Mouse (Mus musculus) left cerebral cortex, postnatal 25 days (tissue): ENCODE results near the gene Gm7879. TPM values are rescaled to one million over a fixed set of nuclear protein-coding genes. Genes with fewer than 3 reads are reported as not detected.
"Not testable (repeated sequence)": the region's sequence is repeated elsewhere in the genome, so short reads cannot be mapped to it uniquely, and the experiment has no call there.

Source experiments
- DNase-seq, 2 experiments: peaks; one replicate each; pipeline ENCODE4 v3.0.0; 2022; ENCODE audit warnings: low spot score in 2 of 2, mixed read lengths in 1 of 2
- intact Hi-C: fragments of 180-260 bp; cut with DNase I; formaldehyde crosslinking; loops from one replicate; pipeline ENCODE4 v1.15.1; 2025
- total RNA-seq, 2 experiments: library from RNA; stranded (reverse); gene quantifications; 2 replicates each; pipeline ENCODE4 v1.2.3; 2021

Gm7879 gene
- 10 to 100 TPM in 1 of 2 experiments, 1 to 10 TPM in 1; 6.8 to 11.1 TPM for total RNA-seq

- DNase-seq, intact Hi-C loops: not testable (repeated sequence)
Observed at GRCm38 (mm10) chr5:43912844-43913243, at the start of gene Gm7879. Gene Gm7879, plus strand, starts transcription at chr5:43913144.

- DNase-seq: no peak
- intact Hi-C loops: no loop called here
Observed at GRCm38 (mm10) chr5:43863642-43864041, 49.3 kb upstream of the Gm7879 start.

- intact Hi-C loops: loop anchor here (5.0 kb wide), 1 partner anchor 133 kb away; no protein-coding TSS in a partner anchor
- peak in 1 of 2 experiments; percentile 80 for DNase-seq
Observed at GRCm38 (mm10) chr5:43865316-43865715, 47.6 kb upstream of the Gm7879 start.

GRCm38 (mm10) chr5:43868253-43868652, 44.7 kb upstream of the Gm7879 start, which contains the start of gene Cd38:
Gene Cd38, plus strand, starts transcription at chr5:43868553.
- DNase-seq: no peak
- intact Hi-C loops: loop anchor here (5.0 kb wide), 1 partner anchor 136 kb away; no protein-coding TSS in a partner anchor

- peak in 1 of 2 experiments; percentile 42 for DNase-seq
- intact Hi-C loops: loop anchor here (5.0 kb wide), 1 partner anchor 137 kb away; no protein-coding TSS in a partner anchor
Observed at GRCm38 (mm10) chr5:43868711-43869600, 44.0 kb upstream of the Gm7879 start.

GRCm38 (mm10) chr5:43871845-43872244, 41.1 kb upstream of the Gm7879 start:
- no peak for DNase-seq
- intact Hi-C loops: no loop called here

GRCm38 (mm10) chr5:43872652-43873051, 40.3 kb upstream of the Gm7879 start:
- no peak for DNase-seq
- intact Hi-C loops: no loop called here

GRCm38 (mm10) chr5:43882034-43882433, 30.9 kb upstream of the Gm7879 start:
- DNase-seq: peak in 1 of 2 experiments; percentile 39
- intact Hi-C loops: no loop called here

- DNase-seq: no peak
- intact Hi-C loops: no loop called here
Observed at GRCm38 (mm10) chr5:43885060-43885820, 27.7 kb upstream of the Gm7879 start.

- intact Hi-C loops: loop anchor here (2.0 to 5.0 kb wide), 2 partner anchors 50 to 376 kb away; no protein-coding TSS in a partner anchor
- peak; percentile 60 to 74 for DNase-seq
Observed at GRCm38 (mm10) chr5:43892386-43892785, 20.6 kb upstream of the Gm7879 start.

GRCm38 (mm10) chr5:43894113-43894512, 18.8 kb upstream of the Gm7879 start:
- intact Hi-C loops: loop anchor here (5.0 kb wide), 1 partner anchor 52 kb away; no protein-coding TSS in a partner anchor
- DNase-seq: peak; percentile 42 to 71

- no peak for DNase-seq
- intact Hi-C loops: loop anchor here (5.0 kb wide), 1 partner anchor 151 kb away; no protein-coding TSS in a partner anchor
Observed at GRCm38 (mm10) chr5:43895931-43896330, 17.0 kb upstream of the Gm7879 start.

- intact Hi-C loops: no loop called here
- DNase-seq: no peak
Observed at GRCm38 (mm10) chr5:43904685-43905084, 8.3 kb upstream of the Gm7879 start.

GRCm38 (mm10) chr5:43909213-43909612, 3.7 kb upstream of the Gm7879 start:
- intact Hi-C loops: no loop called here
- no peak for DNase-seq

- intact Hi-C loops: no loop called here
- no peak for DNase-seq
Observed at GRCm38 (mm10) chr5:43910006-43910405, 2.9 kb upstream of the Gm7879 start.

GRCm38 (mm10) chr5:43915261-43915886, 2.4 kb downstream of the Gm7879 start:
- no peak for DNase-seq
- intact Hi-C loops: no loop called here

GRCm38 (mm10) chr5:43921877-43922276, 8.9 kb downstream of the Gm7879 start:
- no peak for DNase-seq
- intact Hi-C loops: no loop called here

GRCm38 (mm10) chr5:43923933-43924332, 11.0 kb downstream of the Gm7879 start:
- DNase-seq: peak; percentile 58 to 80
- intact Hi-C loops: loop anchor here (1.0 kb wide), 1 partner anchor 66 kb away; no protein-coding TSS in a partner anchor

- no peak for DNase-seq
- intact Hi-C loops: no loop called here
Observed at GRCm38 (mm10) chr5:43927729-43928128, 14.8 kb downstream of the Gm7879 start.
